Mouse (Mus musculus) brain, adult 2 months (tissue): ENCODE results near the gene Ubr3.
A peak's percentile ranks its signal among the peaks of the same experiment; 100 is the strongest.

Source experiments
- DNase-seq: peaks from one replicate; pipeline ENCODE4 v3.0.0; 2011; ENCODE audit warnings: low read depth, low spot score

Ubr3 gene

GRCm38 (mm10) chr2:70031472-70031871 lies 134.4 kb downstream of the Ubr3 start:
- DNase-seq = no peak

- no peak for DNase-seq
Measured at GRCm38 (mm10) chr2:70034895-70035294, 137.8 kb downstream of the Ubr3 start.

- no peak for DNase-seq
Measured at GRCm38 (mm10) chr2:70035358-70035757, 138.3 kb downstream of the Ubr3 start.

- peak; percentile 49 for DNase-seq
Measured at GRCm38 (mm10) chr2:70037221-70037620, 140.2 kb downstream of the Ubr3 start.

GRCm38 (mm10) chr2:70038752-70039151 lies 141.7 kb downstream of the Ubr3 start, which contains the start of gene Myo3b:
Gene Myo3b, plus strand, starts transcription at chr2:70039126.
- no peak for DNase-seq

GRCm38 (mm10) chr2:70044466-70044865 lies 147.4 kb downstream of the Ubr3 start:
- DNase-seq = no peak

GRCm38 (mm10) chr2:70047868-70048267 lies 150.8 kb downstream of the Ubr3 start:
- no peak for DNase-seq

- DNase-seq = no peak
Measured at GRCm38 (mm10) chr2:70053803-70054202, 156.8 kb downstream of the Ubr3 start.

- no peak for DNase-seq
Measured at GRCm38 (mm10) chr2:70058201-70058600, 161.2 kb downstream of the Ubr3 start.

- peak; percentile 76 for DNase-seq
Measured at GRCm38 (mm10) chr2:70060359-70061345, 163.6 kb downstream of the Ubr3 start.

- no peak for DNase-seq
Measured at GRCm38 (mm10) chr2:70065116-70065515, 168.1 kb downstream of the Ubr3 start.

- DNase-seq = peak; percentile 60
Measured at GRCm38 (mm10) chr2:70065729-70066300, 168.8 kb downstream of the Ubr3 start.

- DNase-seq = no peak
Measured at GRCm38 (mm10) chr2:70066338-70067022, 169.4 kb downstream of the Ubr3 start.

GRCm38 (mm10) chr2:70069861-70070260 lies 172.8 kb downstream of the Ubr3 start:
- no peak for DNase-seq
